Mouse (Mus musculus) limb, embryonic 14.5 days (tissue): Measurements from ENCODE around the gene Rtl1. TPM values are rescaled to one million over a fixed set of nuclear protein-coding genes. Genes with fewer than 3 reads are reported as not detected.

Experiments used
- ATAC-seq: fragments of 200-750 bp; cut with Nextera tagmentation; 2 replicates; pipeline ENCODE4 v1.8.0; 2017; ENCODE audit warnings: low read depth, moderate number of reproducible peaks, moderate TSS enrichment; ENCODE audit not compliant: low FRiP score
- DNase-seq: peaks from one replicate; pipeline ENCODE4 v3.0.0-alpha.2; 2015; ENCODE audit warnings: low spot score
- H3K27ac ChIP-seq: fragments of 300-500 bp; sonication (generic); replicated peaks from 2 replicates; pipeline ENCODE4 v1.5.1; 2014; ENCODE audit warnings: low read depth, mild to moderate bottlenecking, low read length, moderate library complexity, mixed read lengths
- H3K27me3 ChIP-seq: fragments of 300-500 bp; sonication (generic); 2 replicates; pipeline ENCODE4 v1.6.1; 2014; ENCODE audit warnings: low read length, mixed read lengths; ENCODE audit not compliant: control insufficient read depth, insufficient read depth
- H3K36me3 ChIP-seq: fragments of 300-500 bp; sonication (generic); 2 replicates; pipeline ENCODE4 v1.6.1; 2014; ENCODE audit warnings: mild to moderate bottlenecking, low read length, moderate library complexity, mixed read lengths; ENCODE audit not compliant: control insufficient read depth, insufficient read depth
- H3K4me1 ChIP-seq: fragments of 300-500 bp; sonication (generic); 2 replicates; pipeline ENCODE4 v1.6.1; 2014; ENCODE audit warnings: antibody characterized with exemption, low read length, mixed read lengths; ENCODE audit not compliant: control insufficient read depth, insufficient read depth
- H3K4me2 ChIP-seq: fragments of 300-500 bp; sonication (generic); replicated peaks from 2 replicates; pipeline ENCODE4 v1.6.1; 2014; ENCODE audit warnings: low read depth, mild to moderate bottlenecking, low read length, moderate library complexity; ENCODE audit not compliant: severe bottlenecking
- H3K4me3 ChIP-seq: fragments of 300-500 bp; sonication (generic); replicated peaks from 2 replicates; pipeline ENCODE4 v1.5.1; 2014; ENCODE audit warnings: low read length
- H3K9ac ChIP-seq: fragments of 300-500 bp; sonication (generic); 2 replicates; pipeline ENCODE4 v1.6.1; 2014; ENCODE audit warnings: mild to moderate bottlenecking, low read depth, low read length, moderate library complexity; ENCODE audit not compliant: severe bottlenecking
- H3K9me3 ChIP-seq: fragments of 300-500 bp; sonication (generic); 2 replicates; pipeline ENCODE4 v1.6.1; 2016; ENCODE audit warnings: low read length; ENCODE audit not compliant: control insufficient read depth
- POLR2A ChIP-seq: fragments of 200-500 bp; IDR thresholded peaks from 2 replicates; pipeline ENCODE4 v1.8.0; 2012; ENCODE audit warnings: inconsistent platforms, mild to moderate bottlenecking, moderate library complexity, borderline replicate concordance; ENCODE audit not compliant: insufficient read depth, insufficient read length; ENCODE audit errors: extremely low read depth
- WGBS: fragments of 180-500 bp; shearing (Covaris S2); extraction: QIAGEN DNeasy Blood & Tissue Kit; methylation state at CpG from one replicate; pipeline ENCODE4 v1.1.7; 2014; 5-methylcytosine and 5-hydroxymethylcytosine counted together
- polyA plus RNA-seq, 2 experiments: library from polyadenylated mRNA; depleted of rRNA in 1 of 2; stranded (reverse) in 1 of 2; unstranded in 1 of 2; fragments of >200 nt; fragmentation: Nextera tagmentation in 1 of 2; extraction: Ambion mirVana in 1 of 2; gene quantifications; 2 replicates each; pipeline versions ENCODE4 v1.2.1 to v1.2.3; 2012 to 2014

The Rtl1 gene
- polyA plus RNA-seq, 2 experiments, result 4.2 to 6.6 TPM

- no peak overlapping the region for H3K4me3 ChIP-seq
Observed at GRCm38 (mm10) chr12:109582185-109582584, 17.9 kb downstream of the Rtl1 start.

GRCm38 (mm10) chr12:109572259-109572658 is 27.9 kb downstream of the Rtl1 start:
- no peak overlapping the region for H3K27ac ChIP-seq
- no peaks in the 10 kb centered on the region for H3K27me3 ChIP-seq
- ATAC-seq (no peak), DNase-seq (no peak)
- no peak overlapping the region for H3K4me3 ChIP-seq
- TF ChIP-seq POLR2A, result no peak
- no peak overlapping the region for H3K4me2 ChIP-seq
- H3K4me1 ChIP-seq, result no peaks in the 10 kb centered on the region
- no peaks in the 10 kb centered on the region for H3K9me3 ChIP-seq
- 90% methylated on average over 4 of the region's 4 CpGs for WGBS
- H3K9ac ChIP-seq, result no peak overlapping the region
- peaks cover 83% of the 10 kb centered on the region for H3K36me3 ChIP-seq

More at GRCm38 (mm10) chr12:109582185-109582584, 17.9 kb downstream of the Rtl1 start:
- 69% methylated on average over 5 of the region's 5 CpGs for WGBS
- no peak for TF ChIP-seq POLR2A
- H3K4me1 ChIP-seq, result no peaks in the 10 kb centered on the region
- H3K27me3 ChIP-seq, result no peaks in the 10 kb centered on the region
- no peaks in the 10 kb centered on the region for H3K9me3 ChIP-seq
- H3K4me2 ChIP-seq, result no peak overlapping the region
- H3K9ac ChIP-seq, result no peak overlapping the region
- H3K27ac ChIP-seq, result no peak overlapping the region
- ATAC-seq, result no peak
- peaks cover 75% of the 10 kb centered on the region for H3K36me3 ChIP-seq
- DNase-seq, result no peak

GRCm38 (mm10) chr12:109560111-109560695 is 39.9 kb downstream of the Rtl1 start:
- DNase-seq, result no peak
- ATAC-seq, result no peak
- WGBS, result 92% methylated on average over 10 of the region's 10 CpGs
- Histone ChIP-seq H3K4me1 (no peaks in the 10 kb centered on the region), H3K36me3 (peaks cover 89% of the 10 kb centered on the region), H3K27ac (no peak overlapping the region), H3K27me3 (no peaks in the 10 kb centered on the region), H3K9ac (no peak overlapping the region), H3K4me3 (no peak overlapping the region), H3K4me2 (no peak overlapping the region), H3K9me3 (no peaks in the 10 kb centered on the region)
- TF ChIP-seq POLR2A, result no peak

- Histone ChIP-seq H3K4me2 (no peak overlapping the region), H3K4me1 (0 out of 2 replicates have a peak, but pooled peaks cover 4% of the 10 kb centered on the region), H3K4me3 (no peak overlapping the region), H3K9ac (no peak overlapping the region), H3K36me3 (peaks cover 90% of the 10 kb centered on the region), H3K27me3 (no peaks in the 10 kb centered on the region), H3K9me3 (no peaks in the 10 kb centered on the region), H3K27ac (no peak overlapping the region)
- ATAC-seq, result no peak
- 89% methylated on average over 7 of the region's 7 CpGs for WGBS
- no peak for TF ChIP-seq POLR2A
- DNase-seq, result no peak
Observed at GRCm38 (mm10) chr12:109558891-109559487, 41.1 kb downstream of the Rtl1 start.

- Histone ChIP-seq H3K4me1 (peaks cover 7% of the 10 kb centered on the region; the same call in 1 of the 2 replicates), H3K36me3 (peaks cover 90% of the 10 kb centered on the region), H3K27ac (no peak overlapping the region), H3K4me3 (no peak overlapping the region), H3K9me3 (no peaks in the 10 kb centered on the region), H3K27me3 (no peaks in the 10 kb centered on the region), H3K9ac (no peak overlapping the region), H3K4me2 (no peak overlapping the region)
- ATAC-seq (no peak), DNase-seq (no peak)
- 76% methylated on average over 12 of the region's 12 CpGs for WGBS
- TF ChIP-seq POLR2A, result no peak
Observed at GRCm38 (mm10) chr12:109558226-109558824, 41.8 kb downstream of the Rtl1 start.
